Mouse (Mus musculus) heart, adult 2 months (tissue): ENCODE data around the gene Rasa3. TPM values are rescaled to one million over a fixed set of nuclear protein-coding genes. Genes with fewer than 3 reads are reported as not detected.

Experiments
- DNase-seq, 2 experiments: peaks; one replicate each; pipeline ENCODE4 v3.0.0; 2021
- H3K27ac ChIP-seq: fragments of 200-600 bp; 2 replicates; pipeline ENCODE4 v1.8.1; 2022
- H3K27me3 ChIP-seq: fragments of 200-500 bp; 2 replicates; pipeline ENCODE4 v1.6.1; 2012; ENCODE audit warnings: mild to moderate bottlenecking, low read length, inconsistent platforms, mixed read lengths; ENCODE audit not compliant: control insufficient read depth, insufficient read depth
- H3K36me3 ChIP-seq: fragments of 200-500 bp; 2 replicates; pipeline ENCODE4 v1.6.1; 2012; ENCODE audit warnings: low read length, inconsistent platforms; ENCODE audit not compliant: control insufficient read depth, insufficient read depth
- H3K4me1 ChIP-seq: fragments of 200-500 bp; 2 replicates; pipeline ENCODE4 v1.6.1; 2011; ENCODE audit warnings: low read length; ENCODE audit not compliant: control insufficient read depth, insufficient read depth
- H3K4me3 ChIP-seq: fragments of 200-600 bp; 2 replicates; pipeline ENCODE4 v1.8.1; 2022
- H3K79me2 ChIP-seq: fragments of 200-500 bp; replicated peaks from 2 replicates; pipeline ENCODE4 v1.6.1; 2012; ENCODE audit warnings: mild to moderate bottlenecking, inconsistent platforms, low read length, moderate library complexity, mixed read lengths; ENCODE audit not compliant: control insufficient read depth, insufficient read depth
- H3K9ac ChIP-seq: fragments of 200-500 bp; 2 replicates; pipeline ENCODE4 v1.6.1; 2012; ENCODE audit warnings: low read depth, mild to moderate bottlenecking, control low read depth, inconsistent platforms, low read length, mixed read lengths
- CTCF ChIP-seq: fragments of 200-600 bp; IDR thresholded peaks from 2 replicates; pipeline ENCODE4 v1.8.1; 2022; ENCODE audit warnings: antibody characterized with exemption, mild to moderate bottlenecking, moderate library complexity
- EP300 ChIP-seq: fragments of 200-500 bp; IDR thresholded peaks from 2 replicates; pipeline ENCODE4 v1.6.1; 2011; ENCODE audit warnings: low read depth, low read length, control low read depth; ENCODE audit not compliant: insufficient read depth
- POLR2A ChIP-seq: fragments of 200-500 bp; IDR thresholded peaks from 2 replicates; pipeline ENCODE4 v1.6.1; 2011; ENCODE audit warnings: mild to moderate bottlenecking, low read depth, low read length, control low read depth; ENCODE audit not compliant: insufficient read depth
- WGBS: fragments of 180-500 bp; shearing (Covaris S2); methylation state at CpG from one replicate; pipeline ENCODE4 v1.1.7; 2018; 5-methylcytosine and 5-hydroxymethylcytosine counted together
- intact Hi-C: fragments of 180-260 bp; cut with DNase I; formaldehyde crosslinking; loops from one replicate; pipeline ENCODE4 v1.15.1; 2025
- polyA plus RNA-seq: library from polyadenylated mRNA; depleted of rRNA; stranded (reverse); fragments of >200 nt; gene quantifications from 2 replicates; pipeline ENCODE4 v1.2.3, GENCODE M21; 2012
- total RNA-seq, 2 experiments: library from RNA; stranded (reverse); gene quantifications; 2 replicates each; pipeline ENCODE4 v1.2.3; 2021

The Rasa3 gene
- total and polyA plus RNA-seq, 3 experiments: 14.6 to 16.9 (median 16.5) TPM

DNA sequence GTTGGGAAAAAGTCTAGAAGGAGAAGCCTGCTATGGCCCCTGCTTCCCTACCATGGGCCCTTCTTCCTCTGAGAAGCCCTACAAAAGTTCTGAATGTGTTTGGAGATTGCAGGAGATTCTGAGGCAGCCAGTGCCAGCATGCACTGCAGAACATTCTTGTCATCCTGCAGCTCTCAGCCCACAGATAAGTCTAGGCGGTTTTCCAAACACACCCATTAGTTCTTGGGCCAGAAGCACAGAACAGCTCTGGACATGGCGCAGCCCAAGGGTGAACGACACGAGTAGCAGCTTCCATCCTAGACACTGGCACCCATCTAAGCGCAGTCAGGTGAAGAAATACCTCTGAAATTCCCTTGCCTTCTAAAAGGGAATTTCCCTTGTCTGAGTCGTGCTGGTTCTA lies 44.3 kb downstream of the Rasa3 start:
- intact Hi-C loops: loop anchor here (2.0 kb wide), 1 partner anchor 28 kb away; no protein-coding TSS in a partner anchor
- H3K9ac ChIP-seq: no peak overlapping the region
- H3K36me3 ChIP-seq: 0 out of 2 replicates have a peak, but pooled peaks cover 2% of the 10 kb centered on the region
- peaks cover 8% of the 10 kb centered on the region for H3K4me1 ChIP-seq
- WGBS: 55% methylated on average over 6 of the region's 6 CpGs
- peak in 1 of 2 experiments; percentile 66 for DNase-seq
- TF ChIP-seq EP300 (0 out of 2 replicates have a peak, but pooled peaks have one; percentile 45), CTCF (no peak)
- H3K79me2 ChIP-seq: no peaks in the 10 kb centered on the region
- no peaks in the 10 kb centered on the region for H3K27me3 ChIP-seq
- no peak overlapping the region for H3K4me3 ChIP-seq
- H3K27ac ChIP-seq: peak overlapping the region; percentile 36

DNA sequence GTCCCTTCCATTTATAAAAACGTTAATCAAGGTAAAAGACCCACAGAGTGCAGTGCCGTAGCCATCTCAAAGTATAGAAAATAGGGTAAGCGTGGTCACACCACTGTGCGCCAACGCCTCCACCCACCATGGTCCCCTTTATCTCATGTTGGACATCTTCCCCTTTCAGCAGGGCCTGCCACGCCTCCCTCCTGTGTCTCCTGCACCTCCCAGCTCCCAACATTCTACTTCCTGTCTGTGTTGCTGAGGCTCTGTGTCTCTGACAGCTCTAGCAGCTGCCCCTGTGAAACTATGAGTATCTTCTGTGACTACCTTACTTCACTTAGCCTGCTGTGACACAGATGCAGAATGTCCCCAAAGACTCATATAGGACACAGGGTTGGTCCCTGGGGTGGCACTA lies 45.1 kb downstream of the Rasa3 start:
- Histone ChIP-seq H3K4me3 (no peak overlapping the region), H3K9ac (no peak overlapping the region), H3K4me1 (peaks cover 8% of the 10 kb centered on the region), H3K79me2 (no peaks in the 10 kb centered on the region), H3K27me3 (no peaks in the 10 kb centered on the region), H3K36me3 (0 out of 2 replicates have a peak, but pooled peaks cover 2% of the 10 kb centered on the region), H3K27ac (no peak overlapping the region; the same call in 1 of the 2 replicates)
- DNase-seq: peak in 1 of 2 experiments; percentile 20
- 68% methylated on average over 6 of the region's 6 CpGs for WGBS
- TF ChIP-seq EP300 (no peak), CTCF (no peak), POLR2A (no peak)
- intact Hi-C loops: loop anchor here (2.0 kb wide), 1 partner anchor 28 kb away; no protein-coding TSS in a partner anchor

DNA sequence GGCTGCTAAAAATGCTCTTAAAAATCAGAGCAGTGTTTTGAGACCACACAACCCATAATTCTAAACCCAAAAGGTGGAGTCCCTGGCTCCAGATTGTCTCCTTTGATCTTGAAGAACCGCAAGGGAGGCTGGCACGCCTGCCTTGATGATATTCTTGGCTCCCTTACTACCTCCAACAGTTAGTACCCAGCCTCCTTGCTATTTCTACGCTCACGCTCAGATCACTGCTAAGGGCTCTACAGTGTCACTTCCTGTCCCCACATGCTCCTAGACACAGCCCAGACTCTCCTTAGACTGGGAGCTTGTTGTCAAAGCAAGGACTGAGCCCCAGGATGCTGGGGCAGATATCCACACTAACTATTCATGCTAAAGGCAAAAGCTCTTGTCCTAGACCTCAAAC lies 46.6 kb downstream of the Rasa3 start:
- 65% methylated on average over 4 of the region's 4 CpGs for WGBS
- no peak for DNase-seq
- no peaks in the 10 kb centered on the region for H3K27me3 ChIP-seq
- no peak overlapping the region for H3K4me3 ChIP-seq
- H3K9ac ChIP-seq: no peak overlapping the region
- peak overlapping the region; percentile 51 for H3K27ac ChIP-seq
- no peaks in the 10 kb centered on the region for H3K79me2 ChIP-seq
- peaks cover 8% of the 10 kb centered on the region for H3K4me1 ChIP-seq
- TF ChIP-seq CTCF (no peak), POLR2A (no peak), EP300 (no peak)
- intact Hi-C loops: no loop called here
- H3K36me3 ChIP-seq: 0 out of 2 replicates have a peak, but pooled peaks cover 2% of the 10 kb centered on the region

DNA sequence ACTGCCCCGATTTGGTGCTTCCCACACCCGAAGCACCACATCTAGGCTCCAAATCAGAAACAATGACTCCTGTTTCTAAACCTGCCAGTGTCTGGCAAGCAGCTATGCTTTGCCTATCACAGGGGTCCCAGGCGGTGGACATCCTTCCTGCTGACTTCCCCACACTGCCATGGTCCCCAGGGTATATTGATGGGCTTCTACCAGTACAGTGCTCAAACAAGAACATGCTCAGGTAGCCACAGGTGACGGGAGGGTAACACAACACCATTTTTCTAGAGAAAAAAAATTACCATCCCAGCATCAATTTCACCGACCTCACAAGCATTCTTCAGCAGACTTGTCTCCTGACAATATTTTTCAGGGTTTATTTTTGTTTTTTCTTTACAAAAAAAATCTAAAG lies 47.2 kb downstream of the Rasa3 start:
- 78% methylated on average over 5 of the region's 5 CpGs for WGBS
- peak overlapping the region; percentile 51; the same call in 1 of the 2 replicates for H3K27ac ChIP-seq
- TF ChIP-seq EP300 (no peak), CTCF (no peak), POLR2A (no peak)
- H3K79me2 ChIP-seq: no peaks in the 10 kb centered on the region
- no peak overlapping the region for H3K9ac ChIP-seq
- no peaks in the 10 kb centered on the region for H3K27me3 ChIP-seq
- H3K4me3 ChIP-seq: no peak overlapping the region
- DNase-seq: no peak
- intact Hi-C loops: no loop called here
- H3K36me3 ChIP-seq: 0 out of 2 replicates have a peak, but pooled peaks cover 2% of the 10 kb centered on the region
- H3K4me1 ChIP-seq: peaks cover 9% of the 10 kb centered on the region

DNA sequence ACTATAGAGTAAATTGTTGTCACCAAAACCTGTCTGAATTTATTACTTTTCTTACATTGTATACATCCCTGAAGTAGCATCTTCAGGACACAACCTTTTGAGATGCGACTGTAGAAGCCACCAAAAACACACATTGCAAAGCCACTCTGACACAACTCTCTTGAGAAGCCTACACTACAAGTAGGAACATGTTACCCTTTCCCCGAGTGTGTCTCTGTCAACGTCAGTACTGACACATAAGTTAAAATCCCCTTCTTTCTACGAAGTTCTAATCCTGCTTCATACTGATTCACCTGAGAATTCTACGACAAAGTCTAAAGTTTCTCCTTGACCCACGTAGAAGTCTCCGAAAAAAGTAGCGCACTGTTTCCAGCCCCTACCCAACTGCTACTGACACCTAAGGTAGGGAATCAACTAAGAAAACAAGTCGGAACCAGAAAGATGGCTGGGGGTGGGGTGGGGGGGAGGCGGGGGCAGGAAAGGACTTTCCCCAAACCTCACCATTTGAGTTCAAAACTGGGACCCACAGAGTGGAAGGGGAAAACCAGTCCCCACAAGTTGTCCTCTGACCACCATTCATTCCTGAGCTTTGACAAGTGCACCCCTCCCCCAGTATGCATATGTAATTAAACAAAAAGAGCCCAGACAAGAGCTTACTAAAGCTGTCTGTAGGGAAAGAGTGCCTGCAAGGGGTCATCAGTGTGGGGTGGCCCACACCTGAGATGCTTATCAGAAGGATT lies 47.9 kb downstream of the Rasa3 start:
- Histone ChIP-seq H3K4me1 (peaks cover 15% of the 10 kb centered on the region), H3K79me2 (no peaks in the 10 kb centered on the region), H3K9ac (no peak overlapping the region), H3K27me3 (no peaks in the 10 kb centered on the region), H3K27ac (no peak overlapping the region), H3K4me3 (no peak overlapping the region), H3K36me3 (0 out of 2 replicates have a peak, but pooled peaks cover 2% of the 10 kb centered on the region)
- DNase-seq: no peak
- intact Hi-C loops: no loop called here
- 93% methylated on average over 10 of the region's 10 CpGs for WGBS
- TF ChIP-seq POLR2A (no peak), EP300 (no peak), CTCF (no peak)

DNA sequence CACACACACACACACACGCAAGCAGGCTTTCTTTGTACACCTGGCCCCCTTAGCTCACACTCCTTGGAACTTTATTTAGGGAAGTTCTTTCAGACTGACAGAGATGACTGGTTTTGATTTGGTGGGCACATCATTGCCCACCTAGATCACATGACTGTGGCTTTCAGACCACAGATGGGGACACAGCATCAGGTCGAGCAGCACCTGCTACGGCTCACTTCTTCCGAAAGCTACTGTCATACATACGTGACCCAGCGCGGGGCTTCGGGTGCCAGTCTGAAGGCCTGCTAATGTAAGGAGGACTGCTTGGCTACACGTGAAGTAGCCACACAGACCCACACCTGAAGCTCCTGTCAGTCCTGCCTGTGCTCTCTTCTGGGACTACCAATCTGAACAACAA lies 49.3 kb downstream of the Rasa3 start:
- 97% methylated on average over 9 of the region's 9 CpGs for WGBS
- no peak overlapping the region for H3K9ac ChIP-seq
- intact Hi-C loops: no loop called here
- H3K79me2 ChIP-seq: no peaks in the 10 kb centered on the region
- H3K27ac ChIP-seq: no peak overlapping the region
- H3K4me1 ChIP-seq: peaks cover 21% of the 10 kb centered on the region
- 0 out of 2 replicates have a peak, but pooled peaks cover 2% of the 10 kb centered on the region for H3K36me3 ChIP-seq
- DNase-seq: no peak
- TF ChIP-seq CTCF: no peak
- TF ChIP-seq POLR2A: no peak
- H3K4me3 ChIP-seq: no peak overlapping the region
- H3K27me3 ChIP-seq: no peaks in the 10 kb centered on the region
